Mouse (Mus musculus): Measurements from ENCODE around the gene Actn4. TPM values are rescaled to one million over a fixed set of nuclear protein-coding genes. Genes with fewer than 3 reads are reported as not detected.
A peak's percentile ranks its signal among the peaks of the same experiment; 100 is the strongest.

Gene Actn4
- 347 and 359 TPM in 2 replicates for polyA plus RNA-seq (2015; fragmentation: Nextera tagmentation; extraction: Ambion mirVana)

GRCm38 (mm10) chr7:28961927-28962670 is at the start of gene Actn4:
Gene Actn4, minus strand, starts transcription at chr7:28962340.
- Histone ChIP-seq H3K4me2 (peak within 1 kb of the TSS; percentile 79), H3K4me1 (peaks cover 46% of the 10 kb centered on the region), H3K9me3 (no peaks in the 10 kb centered on the region), H3K36me3 (no peaks in the 10 kb centered on the region), H3K9ac (peak within 1 kb of the TSS; percentile 98), H3K27ac (peak within 1 kb of the TSS; percentile 92), H3K4me3 (peak within 1 kb of the TSS; percentile 99), H3K27me3 (no peaks in the 10 kb centered on the region)
- ATAC-seq (ENCODE audit: insufficient number of reproducible peaks, low FRiP score, low TSS enrichment, low read depth), result peak; percentile 92
- WGBS, result under 1% methylated on average over 76 of the region's 76 CpGs

DNA sequence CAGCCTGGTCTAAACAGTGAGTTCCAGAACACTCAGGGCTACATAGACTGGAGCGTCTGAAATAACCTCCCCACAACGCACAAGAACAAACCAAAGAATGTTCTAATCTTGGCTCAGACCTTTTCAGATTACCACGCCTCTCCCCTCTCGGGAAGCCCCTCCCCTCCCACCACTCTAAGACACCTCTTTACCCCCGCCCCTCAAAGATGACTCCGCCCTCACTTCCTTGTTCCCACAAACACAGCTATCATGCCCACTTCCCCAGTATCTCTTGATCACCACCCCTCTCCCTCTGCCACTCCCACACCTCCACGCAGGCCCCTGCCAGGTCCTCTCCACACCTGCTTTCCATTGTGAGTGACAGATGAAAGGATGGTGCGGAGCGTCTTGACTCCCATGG is 46.6 kb upstream of the Actn4 start:
- H3K27ac ChIP-seq, result no peak overlapping the region
- no peaks in the 10 kb centered on the region for H3K27me3 ChIP-seq
- H3K4me3 ChIP-seq, result no peak overlapping the region
- H3K36me3 ChIP-seq, result no peaks in the 10 kb centered on the region
- H3K9ac ChIP-seq, result no peak overlapping the region
- no peaks in the 10 kb centered on the region for H3K9me3 ChIP-seq
- no peaks in the 10 kb centered on the region for H3K4me1 ChIP-seq
- WGBS, result 73% methylated on average over 9 of the region's 9 CpGs
- ATAC-seq (ENCODE audit: insufficient number of reproducible peaks, low FRiP score, low TSS enrichment, low read depth), result no peak
- H3K4me2 ChIP-seq, result no peak overlapping the region

- Histone ChIP-seq H3K9me3 (no peaks in the 10 kb centered on the region), H3K27ac (no peak overlapping the region), H3K27me3 (no peaks in the 10 kb centered on the region), H3K9ac (no peak overlapping the region), H3K4me2 (no peak overlapping the region), H3K4me1 (no peaks in the 10 kb centered on the region), H3K4me3 (no peak overlapping the region), H3K36me3 (no peaks in the 10 kb centered on the region)
- WGBS, result 94% methylated on average over 10 of the region's 10 CpGs
- no peak for ATAC-seq (ENCODE audit: insufficient number of reproducible peaks, low FRiP score, low TSS enrichment, low read depth)
Measured at GRCm38 (mm10) chr7:29008171-29008570, 46.0 kb upstream of the Actn4 start.

GRCm38 (mm10) chr7:29007224-29008101 is 45.3 kb upstream of the Actn4 start:
- no peak overlapping the region for H3K9ac ChIP-seq
- H3K4me3 ChIP-seq, result no peak overlapping the region
- H3K36me3 ChIP-seq, result no peaks in the 10 kb centered on the region
- H3K27me3 ChIP-seq, result no peaks in the 10 kb centered on the region
- 75% methylated on average over 9 of the region's 9 CpGs for WGBS
- H3K4me2 ChIP-seq, result no peak overlapping the region
- H3K4me1 ChIP-seq, result no peaks in the 10 kb centered on the region
- H3K27ac ChIP-seq, result no peak overlapping the region
- no peak for ATAC-seq (ENCODE audit: insufficient number of reproducible peaks, low FRiP score, low TSS enrichment, low read depth)
- H3K9me3 ChIP-seq, result no peaks in the 10 kb centered on the region

GRCm38 (mm10) chr7:29000651-29001605 is 38.8 kb upstream of the Actn4 start:
- Histone ChIP-seq H3K4me3 (peak overlapping the region; percentile 51), H3K9me3 (no peaks in the 10 kb centered on the region; the same call in 1 of the 2 replicates), H3K9ac (peak overlapping the region; percentile 54), H3K27ac (peak overlapping the region; percentile 43; the same call in 1 of the 2 replicates), H3K4me1 (peaks cover 12% of the 10 kb centered on the region), H3K36me3 (no peaks in the 10 kb centered on the region), H3K4me2 (peak overlapping the region; percentile 85), H3K27me3 (no peaks in the 10 kb centered on the region)
- 5% methylated on average over 43 of the region's 43 CpGs for WGBS
- ATAC-seq (ENCODE audit: insufficient number of reproducible peaks, low FRiP score, low TSS enrichment, low read depth), result peak; percentile 66

DNA sequence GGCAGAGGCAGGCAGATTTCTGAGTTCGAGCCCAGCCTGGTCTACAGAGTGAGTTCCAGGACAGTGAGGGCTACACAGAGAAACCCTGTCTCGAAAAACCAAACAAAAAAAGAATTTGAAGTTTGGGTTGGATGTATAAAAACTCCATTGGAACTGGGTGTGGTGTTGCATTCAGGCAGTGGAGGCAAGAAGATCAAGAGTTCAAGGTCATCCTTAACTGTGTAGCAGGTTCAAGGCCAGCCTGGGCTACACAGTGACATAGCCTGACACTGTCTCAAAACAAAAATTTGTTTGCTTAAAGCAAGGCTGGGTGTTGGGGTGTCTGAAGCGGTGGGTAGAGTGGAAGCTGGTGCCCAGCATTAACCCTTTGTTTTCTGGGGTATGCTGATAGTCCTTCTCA is 31.3 kb upstream of the Actn4 start:
- Histone ChIP-seq H3K27ac (no peak overlapping the region), H3K27me3 (no peaks in the 10 kb centered on the region), H3K36me3 (no peaks in the 10 kb centered on the region), H3K9me3 (no peaks in the 10 kb centered on the region; the same call in 1 of the 2 replicates), H3K4me1 (no peaks in the 10 kb centered on the region), H3K4me3 (no peak overlapping the region), H3K4me2 (no peak overlapping the region), H3K9ac (no peak overlapping the region)
- ATAC-seq (ENCODE audit: insufficient number of reproducible peaks, low FRiP score, low TSS enrichment, low read depth), result no peak
- WGBS, result 84% methylated on average over 3 of the region's 3 CpGs

DNA sequence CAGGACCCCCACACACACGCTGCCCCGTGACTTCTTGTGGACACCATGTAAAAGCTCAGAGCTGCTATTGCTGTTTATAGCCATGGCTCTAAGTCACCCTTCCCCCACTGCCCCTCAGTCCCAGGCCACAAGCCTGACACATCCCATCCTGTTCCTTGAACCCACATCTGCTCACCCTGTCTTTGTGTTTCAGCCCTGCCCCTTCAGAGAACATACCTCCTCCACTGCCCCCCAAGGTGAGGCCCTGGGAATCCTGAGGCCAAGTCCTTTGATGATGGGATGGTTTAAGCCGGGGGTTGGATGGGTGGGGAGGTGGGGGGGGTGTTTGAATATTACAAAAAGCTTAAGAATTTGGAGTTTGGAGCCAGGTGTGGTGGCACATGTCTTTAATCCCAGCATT is 30.9 kb upstream of the Actn4 start:
- H3K4me2 ChIP-seq, result no peak overlapping the region
- H3K4me3 ChIP-seq, result no peak overlapping the region
- H3K9me3 ChIP-seq, result no peaks in the 10 kb centered on the region; the same call in 1 of the 2 replicates
- 88% methylated on average over 3 of the region's 3 CpGs for WGBS
- no peaks in the 10 kb centered on the region for H3K36me3 ChIP-seq
- no peak overlapping the region for H3K27ac ChIP-seq
- ATAC-seq (ENCODE audit: insufficient number of reproducible peaks, low FRiP score, low TSS enrichment, low read depth), result no peak
- H3K9ac ChIP-seq, result no peak overlapping the region
- H3K27me3 ChIP-seq, result no peaks in the 10 kb centered on the region
- no peaks in the 10 kb centered on the region for H3K4me1 ChIP-seq

DNA sequence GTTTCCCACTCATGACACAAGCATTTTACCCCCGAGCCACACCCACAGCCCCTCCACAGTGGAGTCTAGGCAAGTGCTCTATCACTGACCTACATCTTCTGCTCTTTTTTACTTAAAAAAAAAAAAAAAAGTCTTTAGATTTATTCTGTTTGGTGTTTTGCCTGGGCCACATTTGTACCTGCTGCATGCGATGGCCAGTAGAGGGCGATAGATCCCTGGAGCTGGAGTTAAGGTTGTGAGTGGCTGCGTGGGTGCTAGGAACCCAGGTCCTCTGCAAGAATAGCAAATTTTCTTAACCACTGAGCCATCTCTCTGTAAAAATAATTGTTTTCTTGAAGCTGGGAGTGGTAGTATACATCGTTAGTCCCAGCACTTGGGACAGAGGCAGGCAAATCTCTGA is 29.5 kb upstream of the Actn4 start:
- Histone ChIP-seq H3K9me3 (no peaks in the 10 kb centered on the region), H3K27me3 (no peaks in the 10 kb centered on the region), H3K4me2 (no peak overlapping the region), H3K4me3 (no peak overlapping the region), H3K9ac (no peak overlapping the region), H3K4me1 (no peaks in the 10 kb centered on the region), H3K36me3 (no peaks in the 10 kb centered on the region), H3K27ac (no peak overlapping the region)
- ATAC-seq (ENCODE audit: insufficient number of reproducible peaks, low FRiP score, low TSS enrichment, low read depth), result no peak
- 64% methylated on average over 5 of the region's 5 CpGs for WGBS

- no peak overlapping the region for H3K4me3 ChIP-seq
- H3K4me1 ChIP-seq, result no peaks in the 10 kb centered on the region
- H3K36me3 ChIP-seq, result no peaks in the 10 kb centered on the region
- ATAC-seq (ENCODE audit: insufficient number of reproducible peaks, low FRiP score, low TSS enrichment, low read depth), result no peak
- no peak overlapping the region for H3K9ac ChIP-seq
- no peak overlapping the region for H3K4me2 ChIP-seq
- H3K9me3 ChIP-seq, result no peaks in the 10 kb centered on the region
- no peak overlapping the region for H3K27ac ChIP-seq
- 48% methylated on average over 14 of the region's 14 CpGs for WGBS
- no peaks in the 10 kb centered on the region for H3K27me3 ChIP-seq
Measured at GRCm38 (mm10) chr7:28990766-28991273, 28.7 kb upstream of the Actn4 start.

DNA sequence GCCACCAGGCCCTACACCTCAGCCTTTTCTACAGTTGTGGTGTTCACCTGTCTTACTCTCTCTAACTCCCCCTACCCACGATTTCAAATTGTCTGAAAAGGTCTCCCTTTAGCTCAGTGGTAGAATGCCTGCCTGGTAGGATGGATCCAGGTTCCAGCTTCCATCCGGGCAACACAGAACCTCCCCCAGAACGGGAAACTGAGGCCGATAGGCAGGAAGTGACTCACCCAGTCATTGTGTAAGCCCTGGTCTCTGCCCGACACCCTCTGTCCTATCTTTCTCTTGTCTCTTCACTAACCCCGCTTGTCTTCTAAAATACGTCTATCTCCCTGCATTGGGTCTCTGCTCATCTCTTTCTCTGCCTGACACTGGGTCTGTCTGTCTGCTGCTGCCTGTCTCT is 23.1 kb upstream of the Actn4 start:
- WGBS, result 84% methylated on average over 7 of the region's 7 CpGs
- no peaks in the 10 kb centered on the region for H3K9me3 ChIP-seq
- ATAC-seq (ENCODE audit: insufficient number of reproducible peaks, low FRiP score, low TSS enrichment, low read depth), result no peak

DNA sequence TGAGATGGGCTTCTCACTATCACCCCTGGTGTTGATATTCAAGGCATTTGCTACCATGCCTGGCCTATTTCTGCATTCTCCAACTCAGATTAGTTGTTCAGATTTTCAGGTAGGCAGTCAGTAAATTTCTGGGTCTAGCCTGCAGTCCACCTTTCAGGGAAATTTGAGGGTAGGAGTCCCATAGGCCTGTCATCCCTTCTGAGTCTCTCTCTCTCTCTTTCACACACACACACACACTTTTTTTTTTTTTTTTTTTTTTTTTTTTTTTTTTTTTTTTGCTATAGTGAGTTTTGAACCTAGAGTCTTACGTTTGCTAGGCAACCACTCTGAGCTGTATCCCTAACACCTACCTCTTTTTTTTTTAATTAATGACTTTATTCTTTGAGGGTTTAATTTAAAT is 22.3 kb upstream of the Actn4 start:
- no peak overlapping the region for H3K4me2 ChIP-seq
- ATAC-seq (ENCODE audit: insufficient number of reproducible peaks, low FRiP score, low TSS enrichment, low read depth), result no peak

More for the DNA sequence above, 23.1 kb upstream of the Actn4 start:
- H3K9ac ChIP-seq, result no peak overlapping the region
- H3K36me3 ChIP-seq, result no peaks in the 10 kb centered on the region
- no peak overlapping the region for H3K4me2 ChIP-seq
- no peak overlapping the region for H3K27ac ChIP-seq
- peaks cover 20% of the 10 kb centered on the region for H3K4me1 ChIP-seq
- H3K4me3 ChIP-seq, result no peak overlapping the region
- H3K27me3 ChIP-seq, result no peaks in the 10 kb centered on the region

More for the DNA sequence above, 22.3 kb upstream of the Actn4 start:
- Histone ChIP-seq H3K9me3 (no peaks in the 10 kb centered on the region), H3K36me3 (no peaks in the 10 kb centered on the region; the same call in 1 of the 2 replicates), H3K4me1 (peaks cover 21% of the 10 kb centered on the region), H3K4me3 (no peak overlapping the region), H3K9ac (no peak overlapping the region), H3K27me3 (no peaks in the 10 kb centered on the region), H3K27ac (no peak overlapping the region)
- WGBS, result 96% methylated on average over 1 of the region's 1 CpGs

All from limb, embryonic 15.5 days (tissue).